Mouse (Mus musculus) bone marrow, adult 2 months (tissue): Measurements from ENCODE around the gene Tom1.
A peak's percentile ranks its signal among the peaks of the same experiment; 100 is the strongest.

Source experiments
- CTCF ChIP-seq: fragments of 200-500 bp; IDR thresholded peaks from 2 replicates; pipeline ENCODE4 v1.5.1; 2011; ENCODE audit warnings: low read length, control low read depth; ENCODE audit not compliant: control insufficient read depth, insufficient read depth
- POLR2A ChIP-seq: fragments of 200-500 bp; IDR thresholded peaks from 2 replicates; pipeline ENCODE4 v1.6.1; 2011; ENCODE audit warnings: low read depth, mild to moderate bottlenecking, control low read depth, low read length, borderline replicate concordance; ENCODE audit not compliant: control insufficient read depth

DNA sequence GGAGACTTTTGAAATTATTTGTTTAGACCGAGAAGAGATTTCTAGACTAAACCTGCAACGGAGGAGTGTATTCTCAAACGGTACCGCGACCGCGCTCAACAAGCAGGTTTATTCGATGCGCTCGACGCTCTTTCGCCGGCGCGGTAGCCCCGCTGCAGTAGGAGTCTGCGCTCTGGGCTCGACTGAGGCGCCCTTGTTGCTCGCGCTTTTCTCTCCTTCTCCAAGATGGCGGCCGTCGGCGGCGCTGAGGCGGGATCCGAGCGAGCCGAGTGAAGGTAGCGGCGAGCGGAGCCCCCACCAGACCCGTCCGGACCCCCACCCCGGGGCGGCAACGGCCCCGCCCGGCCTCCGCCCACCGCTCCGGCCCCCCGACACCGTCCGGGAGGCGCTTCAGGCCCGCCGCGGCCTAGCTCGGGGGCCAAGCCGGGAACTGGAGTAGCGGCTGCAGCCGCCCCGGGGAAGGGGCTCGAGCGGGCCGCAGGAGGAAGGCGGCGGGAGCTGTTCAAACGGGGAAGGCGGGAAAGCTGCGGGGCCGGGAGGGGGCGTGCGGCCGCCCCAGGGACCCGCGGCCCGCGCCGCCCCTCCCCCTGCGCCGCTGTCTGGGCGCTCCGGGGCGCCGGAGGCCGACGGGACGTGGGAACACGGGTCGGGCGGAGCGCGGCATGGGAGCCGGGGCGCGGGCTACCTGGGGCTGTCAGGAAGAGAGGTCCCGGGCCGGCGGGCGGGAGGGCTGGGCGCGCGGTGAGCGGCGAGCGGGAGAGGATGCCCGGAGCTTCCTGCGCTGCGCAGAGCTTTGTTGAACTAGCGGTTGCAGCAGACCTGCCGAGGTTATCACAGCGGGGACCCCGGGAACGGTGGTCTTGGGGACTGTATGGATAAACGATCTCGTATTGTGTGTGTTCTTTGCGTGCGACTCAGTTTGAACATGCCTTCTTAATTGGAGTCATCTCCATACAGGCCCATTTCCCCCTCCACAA lies 39.7 kb upstream of the Tom1 start:
- 0 out of 2 replicates have a peak, but pooled peaks have one; percentile 3 for TF ChIP-seq CTCF
- TF ChIP-seq POLR2A = peak; percentile 65; the same call in 1 of the 2 replicates
